Mouse (Mus musculus) forebrain, embryonic 15.5 days (tissue): ENCODE data around the gene Pik3cd. TPM values are rescaled to one million over a fixed set of nuclear protein-coding genes. Genes with fewer than 3 reads are reported as not detected.

Experiments used
- ATAC-seq: fragments of 200-750 bp; cut with Nextera tagmentation; replicated peaks from 2 replicates; pipeline ENCODE4 v1.8.0; 2017; ENCODE audit warnings: mild to moderate bottlenecking, moderate TSS enrichment, moderate library complexity
- H3K27ac ChIP-seq: fragments of 300-500 bp; sonication (generic); replicated peaks from 2 replicates; pipeline ENCODE4 v1.5.1; 2015; ENCODE audit warnings: mild to moderate bottlenecking, inconsistent platforms
- H3K27me3 ChIP-seq: fragments of 300-500 bp; sonication (generic); 2 replicates; pipeline ENCODE4 v1.6.1; 2015; ENCODE audit warnings: inconsistent platforms
- H3K36me3 ChIP-seq: fragments of 300-500 bp; sonication (generic); 2 replicates; pipeline ENCODE4 v1.6.1; 2015; ENCODE audit warnings: mild to moderate bottlenecking, inconsistent platforms
- H3K4me1 ChIP-seq: fragments of 300-500 bp; sonication (generic); 2 replicates; pipeline ENCODE4 v1.6.1; 2015; ENCODE audit warnings: inconsistent platforms
- H3K4me2 ChIP-seq: fragments of 300-500 bp; sonication (generic); replicated peaks from 2 replicates; pipeline ENCODE4 v1.6.1; 2015; ENCODE audit warnings: mild to moderate bottlenecking, inconsistent platforms
- H3K4me3 ChIP-seq: fragments of 300-500 bp; sonication (generic); 2 replicates; pipeline ENCODE4 v1.5.1; 2015; ENCODE audit warnings: mild to moderate bottlenecking, inconsistent platforms
- H3K9ac ChIP-seq: fragments of 300-500 bp; sonication (generic); replicated peaks from 2 replicates; pipeline ENCODE4 v1.6.1; 2015; ENCODE audit warnings: mild to moderate bottlenecking, inconsistent platforms
- H3K9me3 ChIP-seq: fragments of 300-500 bp; sonication (generic); 2 replicates; pipeline ENCODE4 v1.6.1; 2016; ENCODE audit warnings: inconsistent platforms
- WGBS: fragments of 180-500 bp; shearing (Covaris S2); methylation state at CpG from one replicate; pipeline ENCODE4 v1.1.7; 2015; ENCODE audit warnings: mixed read lengths; 5-methylcytosine and 5-hydroxymethylcytosine counted together
- polyA plus RNA-seq: library from polyadenylated mRNA; unstranded; fragments of >200 nt; fragmentation: Nextera tagmentation; extraction: Ambion mirVana; gene quantifications from 2 replicates; pipeline ENCODE4 v1.2.1, GENCODE M21; 2015

Pik3cd gene
- polyA plus RNA-seq, 1 experiment from 2014 or later = 18.2 TPM

DNA sequence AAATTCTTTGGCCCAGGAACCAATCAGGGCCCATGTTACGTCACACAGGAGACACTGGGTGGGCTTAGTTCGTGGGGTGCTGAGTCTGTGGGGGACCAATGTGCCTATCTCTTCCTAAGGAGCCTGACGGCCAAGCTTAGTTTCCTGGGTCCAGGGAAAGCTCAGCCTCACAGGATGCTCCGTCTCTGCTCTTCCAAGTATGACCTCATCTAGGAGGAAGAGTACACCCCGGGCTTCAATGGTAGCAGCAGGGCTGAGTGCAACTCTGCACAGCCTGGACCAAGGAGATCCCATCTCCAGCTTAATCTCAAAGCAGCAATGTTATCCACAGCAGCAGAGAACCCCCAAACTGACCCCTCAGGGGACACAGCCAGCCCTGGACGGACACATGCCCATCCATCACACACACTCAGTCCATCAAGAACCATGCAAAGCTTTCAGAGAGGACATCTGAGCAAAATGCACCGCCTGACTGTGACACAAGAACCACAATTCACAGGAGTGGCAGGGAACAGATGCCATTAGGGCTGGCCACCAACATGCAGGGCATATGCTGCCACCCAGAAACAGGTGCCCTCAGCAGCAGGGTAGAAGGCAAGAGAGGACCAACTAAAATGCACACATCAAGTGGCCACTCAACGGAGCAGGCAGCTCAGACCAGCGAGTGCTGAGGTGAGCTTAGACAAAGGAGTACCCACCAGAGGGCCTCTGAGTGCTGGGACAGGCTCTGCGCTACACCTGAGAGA is 32.5 kb upstream of the Pik3cd start:
- no peaks in the 10 kb centered on the region for H3K9me3 ChIP-seq
- no peak overlapping the region for H3K4me3 ChIP-seq
- H3K4me2 ChIP-seq = peak overlapping the region; percentile 77; the same call in 1 of the 2 replicates
- H3K27ac ChIP-seq = no peak overlapping the region
- H3K4me1 ChIP-seq = peaks cover 55% of the 10 kb centered on the region
- no peak overlapping the region for H3K9ac ChIP-seq
- peaks cover 6% of the 10 kb centered on the region for H3K36me3 ChIP-seq
- no peak for ATAC-seq
- WGBS = 77% methylated on average over 10 of the region's 10 CpGs
- no peaks in the 10 kb centered on the region for H3K27me3 ChIP-seq

DNA sequence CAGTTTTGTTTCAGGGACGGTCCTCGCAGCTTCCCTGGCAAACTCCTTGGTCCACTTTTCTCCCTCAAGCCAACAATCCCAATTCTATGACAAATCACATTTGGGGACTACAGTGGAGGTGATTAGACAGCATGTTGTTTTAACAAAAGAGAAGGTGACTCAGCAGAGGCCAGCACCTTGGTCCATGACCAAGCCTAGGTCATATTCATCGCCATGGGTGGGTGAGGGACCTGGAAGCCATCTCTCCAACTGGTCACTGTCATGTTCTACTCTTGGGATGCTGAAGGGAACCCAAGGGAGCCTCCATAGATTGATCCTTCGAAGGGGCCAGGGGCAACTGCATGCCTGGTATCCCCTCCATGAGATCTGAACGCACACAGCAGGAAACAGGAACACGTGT is 31.9 kb upstream of the Pik3cd start:
- Histone ChIP-seq H3K4me2 (no peak overlapping the region), H3K4me1 (peaks cover 55% of the 10 kb centered on the region), H3K9ac (no peak overlapping the region), H3K27ac (peak overlapping the region; percentile 70), H3K27me3 (no peaks in the 10 kb centered on the region), H3K36me3 (peaks cover 13% of the 10 kb centered on the region), H3K4me3 (no peak overlapping the region), H3K9me3 (no peaks in the 10 kb centered on the region)
- WGBS = 89% methylated on average over 6 of the region's 6 CpGs
- ATAC-seq = no peak

DNA sequence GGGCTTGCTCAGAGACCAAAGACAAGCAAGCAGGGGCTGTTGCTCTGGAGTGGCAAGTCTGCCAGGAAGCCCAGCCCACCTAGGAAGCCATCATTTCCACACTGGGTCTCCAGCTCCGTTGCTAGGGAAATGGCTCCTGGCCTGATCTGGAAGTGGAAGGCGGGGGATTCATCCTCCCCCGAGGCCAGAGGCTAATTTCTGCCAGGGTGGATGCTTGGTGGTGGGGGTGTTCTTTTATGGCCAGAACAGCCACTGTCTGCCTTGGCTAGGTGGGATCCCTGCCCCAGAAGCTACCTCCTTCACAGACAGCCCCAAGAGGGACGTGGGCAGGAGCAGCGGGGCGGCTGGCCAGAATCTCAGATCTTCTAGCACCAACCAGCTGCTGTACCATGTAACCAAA is 31.4 kb upstream of the Pik3cd start:
- Histone ChIP-seq H3K27ac (peak overlapping the region; percentile 70), H3K9ac (peak overlapping the region; percentile 31), H3K4me3 (no peak overlapping the region), H3K4me1 (peaks cover 55% of the 10 kb centered on the region), H3K27me3 (no peaks in the 10 kb centered on the region), H3K9me3 (no peaks in the 10 kb centered on the region), H3K36me3 (peaks cover 17% of the 10 kb centered on the region), H3K4me2 (peak overlapping the region; percentile 26)
- no peak for ATAC-seq
- 38% methylated on average over 6 of the region's 6 CpGs for WGBS

DNA sequence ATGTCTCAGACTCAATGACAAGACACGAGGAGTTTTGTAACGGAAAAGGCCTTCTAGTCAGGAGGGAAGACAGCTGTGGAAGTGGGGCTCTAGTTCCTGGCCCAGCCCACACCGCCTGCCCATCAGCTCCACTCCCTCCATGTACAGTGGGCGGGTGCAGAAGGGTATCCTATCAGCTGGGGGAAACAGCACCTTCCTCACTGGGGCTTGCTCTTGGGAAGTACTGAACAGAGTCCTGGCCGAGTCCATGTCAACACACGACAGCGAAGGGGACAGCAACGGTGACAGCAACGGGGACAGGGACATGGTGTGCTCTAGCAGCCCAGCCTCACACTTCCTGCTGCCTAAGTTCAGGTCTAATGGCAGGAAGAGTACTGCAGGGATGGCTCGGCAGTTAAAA is 30.4 kb upstream of the Pik3cd start:
- Histone ChIP-seq H3K4me2 (no peak overlapping the region), H3K9me3 (no peaks in the 10 kb centered on the region), H3K27ac (peak overlapping the region; percentile 70), H3K9ac (no peak overlapping the region), H3K4me1 (peaks cover 50% of the 10 kb centered on the region), H3K36me3 (peaks cover 24% of the 10 kb centered on the region), H3K27me3 (no peaks in the 10 kb centered on the region), H3K4me3 (no peak overlapping the region)
- 80% methylated on average over 10 of the region's 10 CpGs for WGBS
- no peak for ATAC-seq

DNA sequence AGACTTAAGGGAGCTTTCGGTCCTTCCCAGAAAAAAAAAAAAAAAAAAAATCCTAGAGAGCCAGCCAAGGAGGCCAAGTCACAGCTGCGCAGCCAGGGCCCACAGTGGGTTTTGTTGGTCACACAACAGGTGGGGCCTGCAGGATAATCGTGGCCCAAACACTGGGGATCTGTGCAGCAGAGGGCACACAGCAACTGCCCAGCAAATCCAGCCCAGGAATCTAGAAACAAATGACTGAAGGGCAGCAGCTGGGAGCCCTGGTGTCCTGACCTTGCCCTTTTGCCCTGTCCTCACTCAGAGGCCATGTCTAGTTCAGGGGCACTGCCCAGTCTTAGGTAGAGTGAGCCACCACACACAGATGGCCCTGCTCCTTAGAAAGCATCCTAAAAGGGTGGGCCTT is 29.9 kb upstream of the Pik3cd start:
- Histone ChIP-seq H3K27ac (peak overlapping the region; percentile 70), H3K9ac (no peak overlapping the region), H3K4me2 (no peak overlapping the region), H3K27me3 (no peaks in the 10 kb centered on the region), H3K4me3 (no peak overlapping the region), H3K36me3 (peaks cover 28% of the 10 kb centered on the region), H3K4me1 (peaks cover 50% of the 10 kb centered on the region), H3K9me3 (no peaks in the 10 kb centered on the region)
- 84% methylated on average over 3 of the region's 3 CpGs for WGBS
- no peak for ATAC-seq

DNA sequence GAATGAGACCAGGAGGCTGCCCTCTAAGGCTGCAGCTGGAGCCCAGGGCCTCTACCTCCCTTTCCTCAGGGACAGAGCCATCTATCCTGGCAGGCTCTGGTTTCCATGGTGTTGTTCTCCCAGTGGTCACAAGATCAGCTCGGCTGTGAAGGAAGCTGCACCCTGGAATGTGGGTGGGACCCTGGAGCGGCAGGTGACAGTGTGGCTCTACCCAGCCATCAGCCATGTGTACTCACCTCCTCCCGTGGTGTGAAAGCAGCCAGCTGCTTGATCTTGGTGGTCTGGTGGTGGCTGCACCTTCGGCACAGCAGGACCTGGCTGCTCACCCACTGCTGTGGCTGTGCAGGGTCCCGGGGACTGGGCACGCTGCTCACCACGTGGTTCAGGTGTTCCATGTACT is 28.5 kb upstream of the Pik3cd start:
- peaks cover 36% of the 10 kb centered on the region for H3K4me1 ChIP-seq
- 91% methylated on average over 7 of the region's 7 CpGs for WGBS
- H3K36me3 ChIP-seq = peaks cover 43% of the 10 kb centered on the region
- H3K27ac ChIP-seq = no peak overlapping the region
- no peaks in the 10 kb centered on the region for H3K9me3 ChIP-seq
- H3K9ac ChIP-seq = no peak overlapping the region
- no peak for ATAC-seq
- no peak overlapping the region for H3K4me2 ChIP-seq
- H3K4me3 ChIP-seq = no peak overlapping the region
- no peaks in the 10 kb centered on the region for H3K27me3 ChIP-seq

DNA sequence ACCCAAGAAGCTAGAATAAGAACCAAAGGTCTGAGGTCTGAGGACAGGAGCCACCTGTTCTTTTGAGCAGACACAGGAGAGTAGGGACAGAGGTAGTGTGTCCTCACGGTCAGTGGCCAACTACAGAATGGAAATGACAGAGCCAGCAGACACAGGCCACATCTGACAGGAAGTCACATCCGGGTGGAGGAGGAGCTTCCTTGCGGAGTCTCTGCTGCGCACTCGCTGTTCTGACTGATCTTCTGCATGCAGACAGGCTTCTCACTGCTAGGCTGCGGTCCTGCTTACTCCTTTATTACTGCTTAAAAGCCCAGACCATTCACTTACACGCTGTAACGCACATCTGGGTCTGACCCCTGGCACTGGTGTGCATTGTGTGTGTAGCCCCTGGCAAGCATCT is 26.4 kb upstream of the Pik3cd start:
- peaks cover 46% of the 10 kb centered on the region for H3K36me3 ChIP-seq
- H3K9ac ChIP-seq = no peak overlapping the region
- ATAC-seq = no peak
- H3K27me3 ChIP-seq = no peaks in the 10 kb centered on the region
- peaks cover 16% of the 10 kb centered on the region for H3K4me1 ChIP-seq
- WGBS = 76% methylated on average over 8 of the region's 8 CpGs
- H3K27ac ChIP-seq = no peak overlapping the region
- no peak overlapping the region for H3K4me3 ChIP-seq
- H3K9me3 ChIP-seq = no peaks in the 10 kb centered on the region
- no peak overlapping the region for H3K4me2 ChIP-seq

DNA sequence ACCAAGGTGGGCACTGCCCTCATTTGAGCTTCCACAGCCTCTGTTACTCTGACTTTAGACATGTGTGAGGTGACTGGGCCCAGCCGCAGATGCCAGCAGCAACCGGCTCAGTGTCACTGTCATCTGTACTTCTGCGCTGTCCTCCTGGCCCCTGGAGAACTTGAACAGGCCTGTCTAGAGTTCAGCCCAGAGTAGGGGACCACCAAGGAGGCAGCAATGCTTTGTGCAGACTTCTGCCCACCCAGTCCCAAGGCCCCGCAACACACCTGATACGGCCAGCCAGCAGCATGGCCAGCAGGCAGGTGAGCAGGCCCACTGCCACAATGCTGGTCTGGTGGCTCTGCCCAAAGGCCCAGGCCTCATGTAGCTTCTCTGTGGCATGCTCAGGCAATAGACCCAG is 25.3 kb upstream of the Pik3cd start:
- Histone ChIP-seq H3K27me3 (no peaks in the 10 kb centered on the region), H3K27ac (no peak overlapping the region), H3K4me2 (no peak overlapping the region), H3K4me3 (no peak overlapping the region), H3K36me3 (peaks cover 46% of the 10 kb centered on the region), H3K4me1 (peaks cover 9% of the 10 kb centered on the region), H3K9ac (no peak overlapping the region), H3K9me3 (no peaks in the 10 kb centered on the region)
- 98% methylated on average over 5 of the region's 5 CpGs for WGBS
- ATAC-seq = no peak

DNA sequence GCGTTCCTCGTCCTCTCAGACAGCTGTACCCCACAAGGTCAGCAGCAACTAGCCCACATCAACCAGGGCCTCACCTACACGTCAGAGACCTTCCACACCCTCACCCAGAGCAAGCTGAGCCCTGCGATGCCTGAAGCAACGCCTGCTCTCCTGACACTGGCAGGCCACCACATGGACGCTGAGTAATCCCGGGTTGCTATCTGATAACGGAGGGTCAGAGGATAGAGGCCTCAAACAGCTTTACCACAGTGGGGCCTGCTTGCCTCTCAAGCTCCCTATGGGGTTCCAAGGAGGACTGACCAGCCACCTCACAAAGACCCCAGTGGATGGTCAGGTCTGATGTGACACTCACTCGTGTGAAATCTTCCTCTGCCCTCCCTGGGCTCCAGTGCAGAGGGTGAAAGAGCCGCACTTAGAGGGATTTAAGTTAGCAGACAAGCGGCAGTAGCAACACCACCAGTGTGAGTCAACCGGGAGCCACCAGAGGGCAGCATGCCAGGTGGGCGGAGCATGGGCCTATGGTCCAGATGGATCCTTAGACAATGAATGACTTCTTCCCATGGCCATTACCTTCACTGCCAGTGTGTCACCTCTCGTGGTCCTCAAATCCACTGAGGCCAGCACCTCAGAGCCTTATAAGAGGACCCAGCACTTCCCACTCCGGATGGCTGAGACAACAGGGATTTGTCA is 23.4 kb upstream of the Pik3cd start:
- no peak for ATAC-seq
- Histone ChIP-seq H3K36me3 (peaks cover 53% of the 10 kb centered on the region), H3K27ac (no peak overlapping the region), H3K4me3 (no peak overlapping the region), H3K9me3 (no peaks in the 10 kb centered on the region), H3K4me1 (peaks cover 5% of the 10 kb centered on the region; the same call in 1 of the 2 replicates), H3K4me2 (no peak overlapping the region), H3K9ac (no peak overlapping the region), H3K27me3 (no peaks in the 10 kb centered on the region)
- 70% methylated on average over 15 of the region's 15 CpGs for WGBS

DNA sequence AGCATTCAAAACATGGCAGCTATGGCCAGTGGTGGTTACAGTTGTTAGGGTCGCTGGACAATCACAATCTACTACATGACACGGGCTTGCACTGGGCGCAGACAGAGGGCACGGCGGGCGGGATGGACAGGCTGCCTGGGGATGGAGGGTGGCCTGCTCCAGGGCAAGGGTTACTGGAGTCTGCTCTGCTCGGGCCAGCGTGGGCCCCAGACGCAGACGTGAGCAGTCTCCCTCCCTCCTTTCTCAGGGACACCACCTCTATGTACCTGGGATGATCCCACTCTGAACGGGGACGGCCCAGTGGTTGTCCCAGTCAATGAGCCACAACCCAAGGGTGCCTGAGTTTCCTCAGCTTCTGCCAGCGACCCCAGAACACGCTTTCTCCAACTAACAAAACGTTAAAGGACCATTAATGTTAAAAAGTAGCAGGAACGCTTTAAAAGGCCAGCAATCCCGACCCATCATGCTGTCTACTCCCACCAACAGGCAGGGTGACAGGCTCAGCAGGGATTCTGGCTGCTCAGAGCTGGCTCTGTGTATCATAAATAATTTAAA is 22.6 kb upstream of the Pik3cd start:
- Histone ChIP-seq H3K36me3 (peaks cover 51% of the 10 kb centered on the region), H3K4me1 (peaks cover 5% of the 10 kb centered on the region; the same call in 1 of the 2 replicates), H3K27me3 (no peaks in the 10 kb centered on the region), H3K4me3 (no peak overlapping the region), H3K4me2 (no peak overlapping the region), H3K9me3 (no peaks in the 10 kb centered on the region), H3K9ac (no peak overlapping the region), H3K27ac (no peak overlapping the region)
- WGBS = 93% methylated on average over 17 of the region's 17 CpGs
- no peak for ATAC-seq

DNA sequence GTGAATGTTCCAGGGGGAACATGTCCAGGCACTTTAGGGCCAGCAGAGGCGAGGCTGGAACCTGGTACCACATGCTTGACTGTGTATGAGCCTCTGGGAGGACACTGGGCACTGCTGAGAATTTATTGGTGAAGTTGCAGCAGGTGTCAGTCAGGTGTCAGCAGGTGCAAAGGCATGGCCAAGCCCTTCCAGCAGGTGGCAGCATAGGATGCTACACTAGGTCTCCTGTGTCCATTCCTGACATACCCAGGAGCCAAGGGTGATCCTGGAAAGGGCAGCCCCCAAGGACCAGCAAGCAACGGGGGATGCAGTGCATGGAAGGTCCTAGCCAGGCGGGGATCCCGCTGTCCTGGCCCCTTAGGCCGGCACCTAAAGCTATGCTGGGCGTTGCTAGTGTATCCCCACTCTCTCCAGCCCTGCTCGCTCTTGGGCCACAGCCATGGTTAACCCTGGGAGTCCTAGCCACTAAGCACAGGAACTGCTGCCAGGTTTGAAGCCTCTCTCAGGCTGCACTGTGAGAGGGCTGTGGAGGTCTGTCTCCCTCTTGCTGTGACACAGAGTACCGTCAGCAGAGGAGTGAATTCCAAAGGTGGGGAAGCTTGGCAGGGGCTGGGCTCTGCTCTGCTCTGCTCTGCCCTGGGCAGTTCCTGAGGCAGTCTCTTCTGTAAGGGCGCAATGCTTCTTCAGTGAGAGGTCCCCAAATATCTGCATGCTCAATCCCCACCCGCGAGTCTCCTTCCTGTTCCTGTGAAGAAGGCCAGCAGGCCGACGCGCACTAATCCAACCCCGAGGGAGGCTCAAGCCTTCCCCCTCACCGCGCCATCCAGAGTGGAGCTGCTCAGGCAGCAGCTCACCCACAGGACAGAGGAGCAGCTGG is 21.7 kb upstream of the Pik3cd start:
- Histone ChIP-seq H3K9ac (no peak overlapping the region), H3K4me3 (no peak overlapping the region), H3K4me2 (no peak overlapping the region), H3K4me1 (peaks cover 5% of the 10 kb centered on the region; the same call in 1 of the 2 replicates), H3K9me3 (no peaks in the 10 kb centered on the region), H3K36me3 (peaks cover 49% of the 10 kb centered on the region), H3K27ac (0 out of 2 replicates have a peak overlapping the region, but pooled peaks have one; percentile 4), H3K27me3 (no peaks in the 10 kb centered on the region)
- WGBS = 74% methylated on average over 17 of the region's 17 CpGs
- ATAC-seq = peak; percentile 27; the same call in 1 of the 2 replicates

DNA sequence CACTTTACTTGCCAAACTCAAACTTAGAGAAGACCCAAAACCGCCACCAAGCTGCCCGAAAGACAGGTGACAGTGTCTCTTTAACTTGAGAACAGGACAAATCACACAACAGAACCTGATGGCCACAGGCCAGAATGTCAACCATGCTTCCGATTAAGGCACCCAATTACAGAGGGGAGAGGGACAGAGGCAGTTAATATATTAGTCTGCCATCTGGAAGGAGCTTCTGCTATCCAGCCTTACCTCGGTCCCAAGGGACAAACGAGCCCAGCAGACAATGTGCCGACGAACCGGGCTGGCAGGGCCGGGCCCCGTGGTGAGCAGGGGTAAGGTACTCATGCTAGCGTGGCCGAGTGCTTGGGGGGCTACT is 20.6 kb upstream of the Pik3cd start:
- no peak for ATAC-seq
- 63% methylated on average over 12 of the region's 12 CpGs for WGBS

More for the DNA sequence above, 20.6 kb upstream of the Pik3cd start:
- Histone ChIP-seq H3K27ac (no peak overlapping the region), H3K36me3 (peaks cover 51% of the 10 kb centered on the region), H3K9ac (no peak overlapping the region), H3K4me3 (no peak overlapping the region), H3K9me3 (no peaks in the 10 kb centered on the region), H3K4me2 (no peak overlapping the region), H3K27me3 (no peaks in the 10 kb centered on the region), H3K4me1 (peaks cover 5% of the 10 kb centered on the region; the same call in 1 of the 2 replicates)
